Mouse (Mus musculus) gastrocnemius, adult 8-10 months (tissue): ENCODE data around the gene Rd3. TPM values are rescaled to one million over a fixed set of nuclear protein-coding genes. Genes with fewer than 3 reads are reported as not detected.

Source experiments
- microRNA-seq: library from miRNA; unstranded; fragments of <30 nt; microRNA quantifications from one replicate; pipeline ENCODE4 v1.2.0, GENCODE M21; 2022
- total RNA-seq, 4 experiments: library from RNA; stranded (reverse); gene quantifications; 2 replicates each; pipeline ENCODE4 v1.2.4; 2022

The Rd3 gene
- total RNA-seq, 4 experiments from 2014 or later, result not detected

Small RNA genes lying within 50 kb of the gene (microRNA-seq; reads per million reads assigned to microRNA genes)
- not detected for gene Mir3473c

Other genes starting within 250 kb of the Rd3 start
- under 1 TPM; 0.27 to 0.99 (median 0.54) TPM for gene Nek2, start 155.9 kb upstream of the Rd3 start, total RNA-seq
- gene Slc30a1, start 70.6 kb upstream of the Rd3 start, total RNA-seq, result 1 to 10 TPM; 5.4 to 8.7 (median 7.3) TPM
- 1 to 10 TPM; 1.5 to 3.7 (median 2.6) TPM for gene Traf5, start 115.2 kb downstream of the Rd3 start, total RNA-seq
- gene Rcor3, start 160.7 kb downstream of the Rd3 start, total RNA-seq, result 10 to 100 TPM; 26.7 to 34.1 (median 29.1) TPM
- under 1 TPM in 3 of 4 experiments, not detected in 1; 0.02 to 0.05 (median 0.03) TPM for gene Kcnh1, start 213.4 kb downstream of the Rd3 start, total RNA-seq